Mouse (Mus musculus) G1E (cell line): ENCODE data around the gene Gm3415.

Experiments
- CTCF ChIP-seq: IDR thresholded peaks from 2 replicates; pipeline ENCODE4 v1.5.1; 2012; ENCODE audit warnings: low read depth, low read length, inconsistent platforms, mixed read lengths
- GATA1 ChIP-seq: IDR thresholded peaks from 2 replicates; pipeline ENCODE4 v1.6.1; 2012; ENCODE audit warnings: borderline replicate concordance, low read length, inconsistent platforms, mixed read lengths
- TAL1 ChIP-seq: conservative IDR thresholded peaks from 2 replicates; pipeline ENCODE4 v1.6.1; 2012; ENCODE audit warnings: low read depth, low read length, inconsistent platforms, mixed read lengths

DNA sequence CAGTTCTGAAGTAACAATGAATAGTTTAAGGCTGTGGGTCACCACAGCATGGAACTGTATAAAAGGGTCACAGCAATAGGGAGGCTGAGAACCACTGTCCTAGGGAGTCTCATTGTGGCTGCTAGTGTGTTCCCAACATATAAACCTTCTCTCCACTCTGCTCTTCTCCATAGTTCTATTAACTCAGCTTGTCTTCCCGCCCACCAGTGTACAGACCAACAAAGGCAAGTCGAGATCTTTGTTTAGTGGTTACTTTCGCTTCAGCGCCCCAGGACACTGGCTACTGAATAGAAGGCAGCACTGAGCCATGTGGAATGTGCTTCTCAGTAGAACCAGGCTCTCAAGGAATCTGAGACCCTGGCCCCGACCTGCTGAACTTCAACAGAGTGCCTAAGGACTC lies 36.6 kb downstream of the Gm3415 start:
- no peak for TF ChIP-seq GATA1
- TF ChIP-seq CTCF = no peak
- no peak for TF ChIP-seq TAL1
